Mouse (Mus musculus) ES-E14 (cell line): Measurements from ENCODE around the gene Fgf3.

ENCODE experiments used
- CHD2 ChIP-seq: IDR thresholded peaks from 2 replicates; pipeline ENCODE4 v1.6.1; 2014; ENCODE audit warnings: mild to moderate bottlenecking, low read depth, low read length, inconsistent platforms
- HCFC1 ChIP-seq: IDR thresholded peaks from 2 replicates; pipeline ENCODE4 v1.6.1; 2012; ENCODE audit warnings: low read length, inconsistent platforms, borderline replicate concordance; ENCODE audit not compliant: insufficient read depth
- MAFK ChIP-seq: IDR thresholded peaks from 2 replicates; pipeline ENCODE4 v1.6.1; 2014; ENCODE audit warnings: mild to moderate bottlenecking, low read depth, low read length, inconsistent platforms; ENCODE audit not compliant: insufficient read depth
- ZC3H11A ChIP-seq: IDR thresholded peaks from 2 replicates; pipeline ENCODE4 v1.6.1; 2012; ENCODE audit warnings: low read depth, mild to moderate bottlenecking, inconsistent platforms, low read length, borderline replicate concordance
- ZNF384 ChIP-seq: IDR thresholded peaks from 2 replicates; pipeline ENCODE4 v1.6.1; 2012; ENCODE audit warnings: low read depth, low read length, inconsistent platforms

- TF ChIP-seq ZC3H11A (no peak), MAFK (no peak), CHD2 (no peak), ZNF384 (no peak), HCFC1 (no peak)
These were observed 29.3 kb downstream of the Fgf3 start for GRCm38 (mm10) chr7:144867161-144867560.
